Mouse (Mus musculus) kidney, embryonic 16.5 days (tissue): ENCODE measurements around the gene Tmc1. TPM values are rescaled to one million over a fixed set of nuclear protein-coding genes. Genes with fewer than 3 reads are reported as not detected.

Experiments used
- ATAC-seq: fragments of 200-750 bp; cut with Nextera tagmentation; 2 replicates; pipeline ENCODE4 v1.8.0; 2017; ENCODE audit warnings: moderate TSS enrichment; ENCODE audit not compliant: low FRiP score, low TSS enrichment
- H3K27ac ChIP-seq: fragments of 300-500 bp; sonication (generic); 2 replicates; pipeline ENCODE4 v1.5.1; 2014; ENCODE audit warnings: low read length
- H3K27me3 ChIP-seq: fragments of 300-500 bp; sonication (generic); 2 replicates; pipeline ENCODE4 v1.6.1; 2014; ENCODE audit warnings: low read length, control low read depth, mixed read lengths; ENCODE audit not compliant: insufficient read depth
- H3K36me3 ChIP-seq: fragments of 300-500 bp; sonication (generic); 2 replicates; pipeline ENCODE4 v1.6.1; 2014; ENCODE audit warnings: low read length, control low read depth, mixed read lengths; ENCODE audit not compliant: insufficient read depth
- H3K4me1 ChIP-seq: fragments of 300-500 bp; sonication (generic); 2 replicates; pipeline ENCODE4 v1.6.1; 2014; ENCODE audit warnings: low read length, control low read depth, mixed read lengths; ENCODE audit not compliant: insufficient read depth
- H3K4me2 ChIP-seq: fragments of 300-500 bp; sonication (generic); replicated peaks from 2 replicates; pipeline ENCODE4 v1.6.1; 2014; ENCODE audit warnings: low read depth, low read length
- H3K4me3 ChIP-seq: fragments of 300-500 bp; sonication (generic); 2 replicates; pipeline ENCODE4 v1.5.1; 2014; ENCODE audit warnings: mild to moderate bottlenecking, low read length
- H3K9ac ChIP-seq: fragments of 300-500 bp; sonication (generic); replicated peaks from 2 replicates; pipeline ENCODE4 v1.6.1; 2014; ENCODE audit warnings: low read length
- H3K9me3 ChIP-seq: fragments of 300-500 bp; sonication (generic); 2 replicates; pipeline ENCODE4 v1.6.1; 2016; ENCODE audit warnings: low read length, control low read depth
- WGBS: fragments of 180-500 bp; shearing (Covaris S2); extraction: QIAGEN DNeasy Blood & Tissue Kit; methylation state at CpG from one replicate; pipeline ENCODE4 v1.1.7; 2014; 5-methylcytosine and 5-hydroxymethylcytosine counted together
- polyA plus RNA-seq: library from polyadenylated mRNA; unstranded; fragments of >200 nt; fragmentation: Nextera tagmentation; extraction: Ambion mirVana; gene quantifications from 2 replicates; pipeline ENCODE4 v1.2.1, GENCODE M21; 2015

The Tmc1 gene
- 0.06 TPM in 2 replicates for polyA plus RNA-seq

- H3K4me3 ChIP-seq: no peak within 1 kb of the TSS
- ATAC-seq: no peak
These were observed at the start of gene Tmc1 for GRCm38 (mm10) chr19:20953874-20954273. TSS of gene Tmc1 (minus strand) at chr19:20954202.

GRCm38 (mm10) chr19:21001552-21001951 lies 47.5 kb upstream of the Tmc1 start:
- ATAC-seq: no peak
- no peaks in the 10 kb centered on the region for H3K36me3 ChIP-seq
- H3K9ac ChIP-seq: no peak overlapping the region
- no peak overlapping the region for H3K4me2 ChIP-seq
- H3K27me3 ChIP-seq: no peaks in the 10 kb centered on the region
- H3K27ac ChIP-seq: no peak overlapping the region
- H3K9me3 ChIP-seq: no peaks in the 10 kb centered on the region
- no peaks in the 10 kb centered on the region for H3K4me1 ChIP-seq
- no peak overlapping the region for H3K4me3 ChIP-seq

More at GRCm38 (mm10) chr19:20953874-20954273, at the start of gene Tmc1:
- H3K36me3 ChIP-seq: no peaks in the 10 kb centered on the region
- peaks cover 7% of the 10 kb centered on the region; the same call in 1 of the 2 replicates for H3K9me3 ChIP-seq
- H3K4me1 ChIP-seq: no peaks in the 10 kb centered on the region
- H3K27ac ChIP-seq: no peak within 1 kb of the TSS
- WGBS: 76% methylated on average over 6 of the region's 6 CpGs
- H3K27me3 ChIP-seq: no peaks in the 10 kb centered on the region
- H3K4me2 ChIP-seq: no peak within 1 kb of the TSS
- H3K9ac ChIP-seq: no peak within 1 kb of the TSS

- no peaks in the 10 kb centered on the region for H3K27me3 ChIP-seq
- ATAC-seq: no peak
- 89% methylated on average over 2 of the region's 2 CpGs for WGBS
- no peak overlapping the region for H3K4me3 ChIP-seq
- no peak overlapping the region for H3K4me2 ChIP-seq
- no peaks in the 10 kb centered on the region for H3K36me3 ChIP-seq
- no peaks in the 10 kb centered on the region for H3K4me1 ChIP-seq
- H3K9ac ChIP-seq: no peak overlapping the region
- H3K27ac ChIP-seq: no peak overlapping the region
- H3K9me3 ChIP-seq: no peaks in the 10 kb centered on the region
These were observed 25.2 kb upstream of the Tmc1 start for GRCm38 (mm10) chr19:20979244-20979643.

GRCm38 (mm10) chr19:20978148-20978547 lies 24.1 kb upstream of the Tmc1 start:
- WGBS: 39% methylated on average over 1 of the region's 1 CpGs
- ATAC-seq: no peak
- H3K36me3 ChIP-seq: no peaks in the 10 kb centered on the region
- H3K4me1 ChIP-seq: no peaks in the 10 kb centered on the region
- H3K27ac ChIP-seq: no peak overlapping the region
- no peaks in the 10 kb centered on the region for H3K27me3 ChIP-seq
- no peak overlapping the region for H3K4me3 ChIP-seq
- no peaks in the 10 kb centered on the region for H3K9me3 ChIP-seq
- no peak overlapping the region for H3K9ac ChIP-seq
- no peak overlapping the region for H3K4me2 ChIP-seq

- ATAC-seq: no peak
- WGBS: 97% methylated on average over 1 of the region's 1 CpGs
These were observed 17.9 kb upstream of the Tmc1 start for GRCm38 (mm10) chr19:20971926-20972325.

GRCm38 (mm10) chr19:20954815-20955214 lies 813 bp upstream of the Tmc1 start:
- Histone ChIP-seq H3K4me1 (no peaks in the 10 kb centered on the region), H3K4me2 (no peak overlapping the region), H3K27ac (no peak overlapping the region), H3K9ac (no peak overlapping the region), H3K36me3 (no peaks in the 10 kb centered on the region), H3K9me3 (peaks cover 7% of the 10 kb centered on the region; the same call in 1 of the 2 replicates), H3K27me3 (no peaks in the 10 kb centered on the region), H3K4me3 (no peak overlapping the region)
- ATAC-seq: no peak
- WGBS: 89% methylated on average over 5 of the region's 5 CpGs

More at GRCm38 (mm10) chr19:20971926-20972325, 17.9 kb upstream of the Tmc1 start:
- Histone ChIP-seq H3K27me3 (no peaks in the 10 kb centered on the region), H3K36me3 (no peaks in the 10 kb centered on the region), H3K9ac (no peak overlapping the region), H3K27ac (no peak overlapping the region), H3K9me3 (no peaks in the 10 kb centered on the region), H3K4me2 (no peak overlapping the region), H3K4me3 (no peak overlapping the region), H3K4me1 (no peaks in the 10 kb centered on the region)

- Histone ChIP-seq H3K4me3 (no peak overlapping the region), H3K36me3 (no peaks in the 10 kb centered on the region), H3K9me3 (no peaks in the 10 kb centered on the region), H3K4me1 (no peaks in the 10 kb centered on the region), H3K27ac (no peak overlapping the region), H3K4me2 (no peak overlapping the region), H3K27me3 (no peaks in the 10 kb centered on the region), H3K9ac (no peak overlapping the region)
- 52% methylated on average over 4 of the region's 4 CpGs for WGBS
- no peak for ATAC-seq
These were observed 9.6 kb downstream of the Tmc1 start for GRCm38 (mm10) chr19:20944446-20944845.

- H3K9ac ChIP-seq: no peak overlapping the region
- peak overlapping the region; percentile 19 for H3K4me2 ChIP-seq
These were observed 29.7 kb downstream of the Tmc1 start for GRCm38 (mm10) chr19:20924282-20924681.

GRCm38 (mm10) chr19:20923336-20924211 lies 30.4 kb downstream of the Tmc1 start:
- H3K4me2 ChIP-seq: peak overlapping the region; percentile 19
- H3K4me1 ChIP-seq: peaks cover 14% of the 10 kb centered on the region
- H3K27ac ChIP-seq: peak overlapping the region; percentile 64
- peak; percentile 89 for ATAC-seq
- no peak overlapping the region for H3K4me3 ChIP-seq
- 10% methylated on average over 10 of the region's 10 CpGs for WGBS
- no peaks in the 10 kb centered on the region for H3K27me3 ChIP-seq
- H3K36me3 ChIP-seq: no peaks in the 10 kb centered on the region
- no peaks in the 10 kb centered on the region for H3K9me3 ChIP-seq
- no peak overlapping the region for H3K9ac ChIP-seq

More at GRCm38 (mm10) chr19:20924282-20924681, 29.7 kb downstream of the Tmc1 start:
- H3K36me3 ChIP-seq: no peaks in the 10 kb centered on the region
- H3K27me3 ChIP-seq: no peaks in the 10 kb centered on the region
- no peaks in the 10 kb centered on the region for H3K9me3 ChIP-seq
- no peak overlapping the region for H3K4me3 ChIP-seq
- WGBS: 20% methylated on average over 7 of the region's 7 CpGs
- peak; percentile 67; the same call in 1 of the 2 replicates for ATAC-seq
- H3K4me1 ChIP-seq: peaks cover 14% of the 10 kb centered on the region
- H3K27ac ChIP-seq: peak overlapping the region; percentile 76

- 85% methylated on average over 4 of the region's 4 CpGs for WGBS
- no peaks in the 10 kb centered on the region for H3K9me3 ChIP-seq
These were observed 35.8 kb downstream of the Tmc1 start for GRCm38 (mm10) chr19:20918241-20918640.

More at GRCm38 (mm10) chr19:20918241-20918640, 35.8 kb downstream of the Tmc1 start:
- H3K27me3 ChIP-seq: no peaks in the 10 kb centered on the region
- ATAC-seq: no peak
- no peak overlapping the region for H3K4me3 ChIP-seq
- H3K27ac ChIP-seq: no peak overlapping the region
- H3K4me2 ChIP-seq: no peak overlapping the region
- H3K9ac ChIP-seq: no peak overlapping the region
- 0 out of 2 replicates have a peak, but pooled peaks cover under 1% of the 10 kb centered on the region for H3K4me1 ChIP-seq
- no peaks in the 10 kb centered on the region for H3K36me3 ChIP-seq
